Mouse (Mus musculus): ENCODE results near the gene Sclt1.
A peak's percentile ranks its signal among the peaks of the same experiment; 100 is the strongest.

Sclt1 gene

GRCm38 (mm10) chr3:41605601-41606329 is 136.5 kb downstream of the Sclt1 start:
- DNase-seq: no peak

GRCm38 (mm10) chr3:41604629-41605321 is 137.5 kb downstream of the Sclt1 start:
- no peak for DNase-seq

GRCm38 (mm10) chr3:41603470-41604019 is 138.8 kb downstream of the Sclt1 start:
- no peak for DNase-seq

GRCm38 (mm10) chr3:41602933-41603332 is 139.4 kb downstream of the Sclt1 start:
- no peak for DNase-seq

GRCm38 (mm10) chr3:41601226-41602020 is 140.9 kb downstream of the Sclt1 start:
- DNase-seq: no peak

GRCm38 (mm10) chr3:41599806-41600589 is 142.3 kb downstream of the Sclt1 start:
- DNase-seq: peak in 1 of 2 experiments; percentile 65

GRCm38 (mm10) chr3:41599226-41599625 is 143.1 kb downstream of the Sclt1 start:
- no peak for DNase-seq

- DNase-seq: no peak
Measured at GRCm38 (mm10) chr3:41598412-41598811, 143.9 kb downstream of the Sclt1 start.

GRCm38 (mm10) chr3:41597036-41597435 is 145.3 kb downstream of the Sclt1 start:
- DNase-seq: no peak

GRCm38 (mm10) chr3:41595010-41595409 is 147.3 kb downstream of the Sclt1 start:
- no peak for DNase-seq

- no peak for DNase-seq
Measured at GRCm38 (mm10) chr3:41594097-41594879, 148.0 kb downstream of the Sclt1 start.

GRCm38 (mm10) chr3:41592805-41593204 is 149.5 kb downstream of the Sclt1 start:
- DNase-seq: no peak

- DNase-seq: no peak
Measured at GRCm38 (mm10) chr3:41591651-41592170, 150.6 kb downstream of the Sclt1 start.

- no peak for DNase-seq
Measured at GRCm38 (mm10) chr3:41590695-41591559, 151.4 kb downstream of the Sclt1 start.

GRCm38 (mm10) chr3:41589988-41590387 is 152.3 kb downstream of the Sclt1 start:
- DNase-seq: no peak

- no peak for DNase-seq
Measured at GRCm38 (mm10) chr3:41589246-41589914, 152.9 kb downstream of the Sclt1 start.

- no peak for DNase-seq
Measured at GRCm38 (mm10) chr3:41588495-41588894, 153.8 kb downstream of the Sclt1 start.

- DNase-seq: peak in 1 of 2 experiments; percentile 19
Measured at GRCm38 (mm10) chr3:41587588-41587987, 154.7 kb downstream of the Sclt1 start.

GRCm38 (mm10) chr3:41586917-41587316 is 155.4 kb downstream of the Sclt1 start:
- DNase-seq: no peak

GRCm38 (mm10) chr3:41586330-41586729 is 156.0 kb downstream of the Sclt1 start:
- DNase-seq: no peak

Measured in spleen, adult 18-20 months (tissue).